Mouse (Mus musculus): ENCODE measurements around the gene Evi2a. TPM values are rescaled to one million over a fixed set of nuclear protein-coding genes. Genes with fewer than 3 reads are reported as not detected.
A peak's percentile ranks its signal among the peaks of the same experiment; 100 is the strongest.

The Evi2a gene
- polyA plus RNA-seq, 1 experiment from 2014 or later, result 590 TPM

GRCm38 (mm10) chr11:79519299-79519698 lies 11.1 kb downstream of the Evi2a start:
- Histone ChIP-seq H3K27ac (peak overlapping the region; percentile 98), H3K36me3 (ENCODE audit: inconsistent target) (peaks cover 25% of the 10 kb centered on the region; the same call in 1 of the 2 replicates), H3K4me3 (ENCODE audit: inconsistent target) (peak overlapping the region; percentile 10), H3K79me2 (ENCODE audit: inconsistent target) (peaks cover 94% of the 10 kb centered on the region)
- 28% methylated on average over 6 of the region's 6 CpGs for WGBS (ENCODE audit: missing documents)

- WGBS (ENCODE audit: missing documents), result 85% methylated on average over 2 of the region's 2 CpGs
- Histone ChIP-seq H3K27ac (no peak overlapping the region), H3K36me3 (ENCODE audit: inconsistent target) (peaks cover 32% of the 10 kb centered on the region; the same call in 1 of the 2 replicates), H3K79me2 (ENCODE audit: inconsistent target) (peaks cover 74% of the 10 kb centered on the region), H3K4me3 (ENCODE audit: inconsistent target) (no peak overlapping the region)
These were observed 14.6 kb downstream of the Evi2a start for GRCm38 (mm10) chr11:79515798-79516197.

GRCm38 (mm10) chr11:79515331-79515730 lies 15.1 kb downstream of the Evi2a start:
- 83% methylated on average over 6 of the region's 6 CpGs for WGBS (ENCODE audit: missing documents)
- no peak overlapping the region for H3K4me3 ChIP-seq (ENCODE audit: inconsistent target)

GRCm38 (mm10) chr11:79511970-79512369 lies 18.4 kb downstream of the Evi2a start:
- WGBS (ENCODE audit: missing documents), result 83% methylated on average over 3 of the region's 3 CpGs
- Histone ChIP-seq H3K79me2 (ENCODE audit: inconsistent target) (peaks cover 41% of the 10 kb centered on the region), H3K27ac (no peak overlapping the region), H3K4me3 (ENCODE audit: inconsistent target) (no peak overlapping the region), H3K36me3 (ENCODE audit: inconsistent target) (peaks cover 32% of the 10 kb centered on the region; the same call in 1 of the 2 replicates)

More at GRCm38 (mm10) chr11:79515331-79515730, 15.1 kb downstream of the Evi2a start:
- H3K79me2 ChIP-seq (ENCODE audit: inconsistent target), result peaks cover 69% of the 10 kb centered on the region
- H3K27ac ChIP-seq, result no peak overlapping the region
- H3K36me3 ChIP-seq (ENCODE audit: inconsistent target), result peaks cover 32% of the 10 kb centered on the region; the same call in 1 of the 2 replicates

GRCm38 (mm10) chr11:79504506-79504905 lies 25.9 kb downstream of the Evi2a start:
- Histone ChIP-seq H3K79me2 (ENCODE audit: inconsistent target) (no peaks in the 10 kb centered on the region), H3K36me3 (ENCODE audit: inconsistent target) (no peaks in the 10 kb centered on the region), H3K27ac (no peak overlapping the region), H3K4me3 (ENCODE audit: inconsistent target) (no peak overlapping the region)
- WGBS (ENCODE audit: missing documents), result 99% methylated on average over 7 of the region's 7 CpGs

- Histone ChIP-seq H3K4me3 (ENCODE audit: inconsistent target) (no peak within 1 kb of the TSS), H3K36me3 (ENCODE audit: inconsistent target) (no peaks in the 10 kb centered on the region), H3K79me2 (ENCODE audit: inconsistent target) (no peaks in the 10 kb centered on the region), H3K27ac (no peak within 1 kb of the TSS)
- 82% methylated on average over 5 of the region's 8 CpGs for WGBS (ENCODE audit: missing documents)
These were observed 26.6 kb downstream of the Evi2a start, which contains the start of gene Omg for GRCm38 (mm10) chr11:79503845-79504244. Omg (minus strand) TSS chr11:79504084.

GRCm38 (mm10) chr11:79502917-79503316 lies 27.5 kb downstream of the Evi2a start:
- Histone ChIP-seq H3K4me3 (ENCODE audit: inconsistent target) (no peak overlapping the region), H3K79me2 (ENCODE audit: inconsistent target) (no peaks in the 10 kb centered on the region), H3K27ac (no peak overlapping the region), H3K36me3 (ENCODE audit: inconsistent target) (no peaks in the 10 kb centered on the region)
- WGBS (ENCODE audit: missing documents), result 96% methylated on average over 2 of the region's 2 CpGs

- Histone ChIP-seq H3K27ac (no peak overlapping the region), H3K36me3 (ENCODE audit: inconsistent target) (no peaks in the 10 kb centered on the region), H3K4me3 (ENCODE audit: inconsistent target) (no peak overlapping the region), H3K79me2 (ENCODE audit: inconsistent target) (no peaks in the 10 kb centered on the region)
- 30% methylated on average over 10 of the region's 10 CpGs for WGBS (ENCODE audit: missing documents)
These were observed 35.2 kb downstream of the Evi2a start for GRCm38 (mm10) chr11:79494976-79495800.

GRCm38 (mm10) chr11:79484721-79485120 lies 45.7 kb downstream of the Evi2a start:
- Histone ChIP-seq H3K27ac (no peak overlapping the region), H3K36me3 (ENCODE audit: inconsistent target) (no peaks in the 10 kb centered on the region; the same call in 1 of the 2 replicates), H3K4me3 (ENCODE audit: inconsistent target) (no peak overlapping the region), H3K79me2 (ENCODE audit: inconsistent target) (no peaks in the 10 kb centered on the region)

GRCm38 (mm10) chr11:79483876-79484528 lies 46.4 kb downstream of the Evi2a start:
- WGBS (ENCODE audit: missing documents), result 98% methylated on average over 7 of the region's 7 CpGs
- no peaks in the 10 kb centered on the region for H3K79me2 ChIP-seq (ENCODE audit: inconsistent target)
- H3K27ac ChIP-seq, result no peak overlapping the region

GRCm38 (mm10) chr11:79483392-79483791 lies 47.0 kb downstream of the Evi2a start:
- no peak overlapping the region for H3K4me3 ChIP-seq (ENCODE audit: inconsistent target)
- no peaks in the 10 kb centered on the region for H3K79me2 ChIP-seq (ENCODE audit: inconsistent target)
- 97% methylated on average over 6 of the region's 6 CpGs for WGBS (ENCODE audit: missing documents)
- H3K27ac ChIP-seq, result no peak overlapping the region
- H3K36me3 ChIP-seq (ENCODE audit: inconsistent target), result peaks cover under 1% of the 10 kb centered on the region; the same call in 1 of the 2 replicates

More at GRCm38 (mm10) chr11:79483876-79484528, 46.4 kb downstream of the Evi2a start:
- Histone ChIP-seq H3K4me3 (ENCODE audit: inconsistent target) (no peak overlapping the region), H3K36me3 (ENCODE audit: inconsistent target) (no peaks in the 10 kb centered on the region; the same call in 1 of the 2 replicates)

Other genes starting within 250 kb of the Evi2a start
- gene Gm9964, start 233.7 kb downstream of the Evi2a start, polyA plus RNA-seq (2018), result not detected in 3 replicates
- gene Nf1, start 190.9 kb downstream of the Evi2a start, polyA plus RNA-seq (2018), result 11.9 to 15.5 TPM (median 12.5 TPM) in 3 replicates
- 0.11 to 0.34 TPM in 2 of 3 replicates, not detected in the other for gene Omg, start 26.5 kb downstream of the Evi2a start, polyA plus RNA-seq (2018)
- gene Evi2b, start 6.8 kb downstream of the Evi2a start, polyA plus RNA-seq (2018), result 141 to 593 TPM (median 289 TPM) in 3 replicates
- 12.0 to 26.9 TPM (median 22.2 TPM) in 3 replicates for gene Evi2, start within 50 bp of the Evi2a start, polyA plus RNA-seq (2018)
- gene Rab11fip4, start 60.6 kb upstream of the Evi2a start, polyA plus RNA-seq (2018), result 0.08 to 0.35 TPM (median 0.17 TPM) in 3 replicates

Data from macrophage (primary cell).